Mouse (Mus musculus) megakaryocyte-erythroid progenitor cell, adult 5 weeks (primary cell): ENCODE measurements around the gene Adprm. TPM values are rescaled to one million over a fixed set of nuclear protein-coding genes. Genes with fewer than 3 reads are reported as not detected.

ENCODE experiments used
- polyA plus RNA-seq: library from polyadenylated mRNA; stranded (reverse); fragments of >175 nt; gene quantifications from 2 replicates; pipeline ENCODE4 v1.2.3, GENCODE M21; 2012

Adprm gene
- polyA plus RNA-seq, result 1.5 and 1.6 TPM in 2 replicates

GRCm38 (mm10) chr11:67052321-67052952 lies at the start of gene Adprm, which contains the start of gene Sco1:
Adprm (minus strand) TSS chr11:67052594.
Sco1 (plus strand) TSS chr11:67052670.

DNA sequence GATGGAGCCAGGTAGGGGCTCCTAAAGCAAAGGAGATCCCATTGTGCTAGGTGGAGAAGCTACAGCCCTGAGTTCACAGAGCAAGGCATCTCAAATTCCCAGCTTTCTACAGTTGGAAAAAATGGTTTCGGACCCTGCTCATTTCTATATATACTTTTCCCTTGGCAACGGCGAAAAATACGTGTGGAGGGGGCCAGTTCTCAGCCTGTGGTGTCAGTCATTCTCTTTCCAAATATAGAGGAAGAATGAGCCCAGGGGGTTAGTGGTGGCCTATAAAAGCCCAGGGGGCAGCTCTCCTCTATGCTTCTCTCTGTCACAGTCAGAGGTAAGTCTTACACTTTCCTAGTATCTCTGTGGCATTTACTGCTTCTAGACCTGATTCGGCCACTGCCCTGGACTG lies 25.6 kb upstream of the Adprm start, which contains the start of gene Myh3:
Myh3 (plus strand) TSS at position 301 of the 400 bp plus-strand sequence.

DNA sequence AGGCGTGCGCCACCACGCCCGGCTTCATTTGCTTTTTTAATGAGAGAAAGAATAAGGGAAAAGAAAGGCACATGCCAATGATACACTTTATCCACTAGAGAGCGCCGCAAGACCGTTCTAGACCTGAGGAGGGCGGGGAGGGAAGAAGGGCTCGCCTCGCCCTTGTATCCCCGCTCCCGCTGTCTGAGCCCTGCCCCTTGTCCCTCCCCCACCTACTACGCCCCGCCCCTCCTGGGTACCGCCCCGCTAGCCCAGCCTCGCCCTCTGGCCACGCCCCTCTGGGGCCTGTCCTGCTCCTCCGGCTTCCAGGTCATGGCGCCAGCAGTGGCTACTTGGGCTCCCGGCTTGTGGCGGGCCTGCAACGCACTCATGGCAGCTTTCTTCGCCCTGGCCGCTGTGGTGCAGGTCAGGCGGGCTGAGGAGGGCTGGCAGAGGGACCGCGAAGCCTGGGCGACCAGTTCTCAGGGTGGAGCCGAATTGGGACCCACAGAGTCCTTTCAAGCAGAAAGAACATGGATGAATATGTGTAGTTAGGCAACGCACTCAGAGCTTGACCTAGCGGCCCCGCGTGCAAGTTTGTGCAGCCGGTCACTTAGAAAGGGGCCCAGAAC lies 27.4 kb downstream of the Adprm start, which contains the start of gene Tmem220:
Tmem220 (plus strand) TSS at position 288 of the 611 bp plus-strand sequence.

Other genes with a start within 250 kb of the Adprm start
- 0.01 TPM in 1 of 2 replicates, not detected in the other for gene Pirt, start 140.6 kb downstream of the Adprm start, polyA plus RNA-seq
- not detected in 2 replicates for gene Tmem238l, start 96.0 kb downstream of the Adprm start, polyA plus RNA-seq
- 0.08 and 0.29 TPM in 2 replicates for gene Tmem220, start 27.4 kb downstream of the Adprm start, polyA plus RNA-seq
- 3.3 and 4.5 TPM in 2 replicates for gene Sco1, start 76 bp upstream of the Adprm start, polyA plus RNA-seq
- gene Myh3, start 25.7 kb upstream of the Adprm start, polyA plus RNA-seq, result not detected in 2 replicates
- not detected in 2 replicates for gene Myh2, start 118.4 kb upstream of the Adprm start, polyA plus RNA-seq
- gene Myh1, start 147.5 kb upstream of the Adprm start, polyA plus RNA-seq, result not detected in 2 replicates
- gene Myh4, start 185.4 kb upstream of the Adprm start, polyA plus RNA-seq, result not detected in 2 replicates
- gene Myh8, start 224.5 kb upstream of the Adprm start, polyA plus RNA-seq, result 0.03 TPM in 1 of 2 replicates, not detected in the other